Mouse (Mus musculus): ENCODE results near the gene Kank1.
A peak's percentile ranks its signal among the peaks of the same experiment; 100 is the strongest.
"Not testable (repeated sequence)": the region's sequence is repeated elsewhere in the genome, so short reads cannot be mapped to it uniquely, and the experiment has no call there.

Kank1 gene

DNA sequence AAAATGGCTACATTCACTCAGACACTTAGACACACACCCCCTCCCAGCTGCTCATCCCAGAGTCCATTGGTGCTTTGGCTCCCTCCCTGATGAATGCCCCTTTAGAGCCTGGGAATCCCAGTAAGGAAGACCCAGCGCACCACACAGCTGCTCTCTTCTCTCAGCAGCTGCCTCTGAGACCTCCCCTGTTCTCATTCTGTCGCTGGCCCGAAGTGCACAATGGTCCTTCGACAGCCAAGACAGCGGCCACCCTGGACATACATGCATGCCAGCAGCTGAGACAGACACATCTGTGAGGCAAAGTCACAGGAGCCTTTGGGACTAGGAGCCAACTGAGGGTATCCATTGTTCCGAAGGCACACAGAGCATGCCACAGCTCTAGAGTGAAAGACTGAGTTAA lies 203.0 kb downstream of the Kank1 start:
- no peak for DNase-seq (ENCODE audit: low spot score)

DNA sequence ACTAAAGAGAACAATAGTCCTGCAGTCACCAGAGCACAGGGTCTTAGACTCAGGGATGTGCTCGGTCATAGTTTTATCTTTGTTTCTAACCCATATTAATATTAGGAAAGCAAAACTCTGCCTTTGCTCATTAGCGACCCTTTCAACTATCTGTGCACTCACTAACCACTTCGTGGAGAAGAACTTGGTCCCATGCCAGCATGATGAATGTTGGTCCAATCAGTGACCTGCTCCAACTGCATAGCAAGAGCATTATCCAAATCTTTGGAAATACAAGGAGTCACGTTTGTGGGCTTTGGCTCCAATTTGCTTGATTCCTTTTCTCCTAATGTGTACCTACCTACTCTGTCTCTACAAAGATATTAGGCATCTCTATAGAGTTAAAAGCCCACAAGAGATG lies 204.0 kb downstream of the Kank1 start:
- no peak for DNase-seq (ENCODE audit: low spot score)

DNA sequence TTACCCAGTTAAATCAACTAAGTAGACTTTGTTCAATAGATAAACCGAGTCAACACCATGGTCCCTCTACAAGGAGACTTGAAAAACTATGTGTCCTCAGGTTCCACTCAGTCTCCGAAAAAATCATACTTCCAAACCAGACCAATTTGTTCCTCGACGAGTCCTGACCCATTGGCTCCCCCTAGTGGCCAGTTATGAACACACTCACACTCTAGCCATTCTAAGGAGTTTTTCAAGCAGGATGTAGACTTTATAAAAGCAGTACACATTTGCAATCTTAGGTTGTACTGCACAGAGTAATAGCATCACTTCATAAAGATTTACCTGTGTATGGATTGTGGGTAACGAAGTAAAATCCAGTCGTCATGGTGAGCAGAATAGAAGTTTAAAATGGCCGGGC lies 208.3 kb downstream of the Kank1 start:
- peak; percentile 85 for DNase-seq (ENCODE audit: low spot score)

DNA sequence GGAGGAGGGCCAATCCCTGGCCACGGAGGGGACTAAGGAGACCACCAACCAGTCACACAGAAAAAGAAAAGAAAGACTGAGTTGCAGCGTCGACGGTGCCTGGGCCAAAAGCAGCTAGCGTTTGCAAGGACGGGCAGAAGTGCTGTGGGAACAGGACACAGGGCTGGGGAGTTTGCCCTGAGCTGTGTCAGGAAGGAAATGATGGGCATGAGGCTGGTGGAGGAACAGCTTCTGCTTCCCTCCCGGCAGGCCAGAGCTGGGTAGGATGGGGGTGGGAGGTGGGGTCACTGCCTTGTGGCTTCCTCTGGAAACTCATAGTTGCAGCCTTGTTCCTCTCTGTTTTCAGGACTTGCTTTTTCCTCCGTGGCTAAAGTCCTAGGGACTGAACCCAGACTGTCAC lies 209.1 kb downstream of the Kank1 start:
- DNase-seq (ENCODE audit: low spot score) = no peak

DNA sequence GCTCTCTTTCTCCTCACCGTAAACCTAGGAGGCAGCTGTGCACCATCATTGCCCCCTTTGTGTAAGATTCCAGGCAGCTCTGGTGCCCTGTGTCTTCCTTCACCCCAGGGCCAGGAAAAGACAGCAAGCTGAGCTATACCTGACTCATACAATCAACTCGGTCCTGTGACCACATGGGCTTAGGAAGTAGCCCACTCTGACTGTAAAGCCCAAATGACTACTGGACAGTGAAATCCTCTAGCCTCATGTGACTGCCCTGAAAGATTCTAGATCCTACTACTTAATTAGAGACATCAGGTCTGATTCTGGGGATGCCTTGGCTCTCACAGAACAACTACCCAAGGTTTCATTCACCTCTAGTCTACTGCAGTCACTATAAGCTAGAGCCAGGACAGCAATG lies 209.9 kb downstream of the Kank1 start:
- no peak for DNase-seq (ENCODE audit: low spot score)

DNA sequence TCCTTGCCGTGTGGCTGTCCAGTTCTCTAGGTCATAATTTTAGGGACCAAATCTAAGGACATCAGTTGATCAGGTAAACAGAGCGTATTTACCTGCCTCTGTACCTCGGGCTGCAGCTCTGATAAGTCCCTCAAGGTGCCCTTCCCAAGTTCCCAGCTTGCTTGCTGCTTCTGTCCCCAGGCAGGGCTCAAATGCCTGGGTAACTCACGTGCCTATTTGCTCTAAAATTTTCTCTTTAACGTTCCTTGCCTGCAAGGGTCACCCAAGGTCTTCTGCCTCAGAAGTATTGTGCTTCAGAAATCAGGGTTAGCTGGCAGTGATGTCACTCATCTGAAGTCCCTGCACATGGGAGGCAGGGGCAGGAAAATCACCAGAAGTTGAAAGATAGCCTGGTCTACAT lies 210.6 kb downstream of the Kank1 start:
- DNase-seq (ENCODE audit: low spot score) = no peak

DNA sequence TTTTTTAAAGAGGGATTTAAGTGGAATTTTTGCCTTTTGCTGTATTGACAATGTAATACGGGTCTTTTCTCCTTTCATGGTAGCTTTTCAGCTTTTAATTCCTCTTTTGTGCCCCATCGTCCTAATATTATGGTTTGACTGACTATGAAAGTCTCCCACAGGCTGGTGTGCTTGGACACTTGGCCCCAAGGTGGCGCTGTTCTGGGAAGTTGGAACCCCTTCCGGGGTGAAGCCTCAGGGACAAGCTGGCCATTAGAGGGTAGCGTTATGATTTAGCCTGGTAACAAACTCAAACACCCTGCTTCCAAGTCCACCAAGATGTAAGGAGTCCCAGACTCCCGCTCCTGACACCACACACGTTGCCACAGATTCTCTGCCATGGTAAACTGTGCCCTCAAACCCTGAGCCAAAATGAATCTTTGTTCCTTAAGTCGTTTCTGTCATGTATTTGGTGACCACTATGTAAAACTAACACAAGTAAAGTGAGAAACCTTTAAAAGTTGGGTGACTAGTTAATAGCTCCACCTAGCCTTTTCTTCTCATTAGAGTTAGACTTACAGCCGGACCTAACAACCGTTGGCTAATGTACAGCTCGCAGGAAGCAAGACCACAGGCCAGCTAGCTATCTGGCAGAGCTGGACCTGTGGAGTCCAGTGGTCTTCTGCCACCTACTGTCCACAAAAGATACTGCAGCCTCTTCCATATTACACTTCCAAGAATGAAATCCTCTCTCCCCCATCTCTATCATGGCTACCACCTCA lies 214.3 kb downstream of the Kank1 start:
- DNase-seq (ENCODE audit: low spot score) = peak; percentile 73

DNA sequence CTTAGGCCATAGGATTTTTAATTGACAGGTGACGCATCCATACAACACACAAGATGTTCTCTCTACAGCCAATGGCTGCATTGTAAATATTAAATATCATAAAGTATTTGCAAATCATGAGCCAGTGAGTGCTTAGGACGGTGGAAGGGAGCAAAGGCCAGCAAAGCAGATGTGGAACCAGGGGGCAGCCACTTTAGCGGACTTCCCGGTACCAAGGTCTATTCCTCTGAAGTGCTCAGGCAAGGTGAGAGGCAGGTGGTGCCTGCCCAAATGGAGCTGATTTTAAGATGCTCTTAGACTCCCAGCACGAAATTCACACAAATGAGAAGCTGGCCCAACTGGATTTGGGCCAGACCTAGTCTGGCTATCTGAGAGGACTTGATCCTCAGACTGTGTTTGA lies 216.4 kb downstream of the Kank1 start:
- no peak for DNase-seq (ENCODE audit: low spot score)

DNA sequence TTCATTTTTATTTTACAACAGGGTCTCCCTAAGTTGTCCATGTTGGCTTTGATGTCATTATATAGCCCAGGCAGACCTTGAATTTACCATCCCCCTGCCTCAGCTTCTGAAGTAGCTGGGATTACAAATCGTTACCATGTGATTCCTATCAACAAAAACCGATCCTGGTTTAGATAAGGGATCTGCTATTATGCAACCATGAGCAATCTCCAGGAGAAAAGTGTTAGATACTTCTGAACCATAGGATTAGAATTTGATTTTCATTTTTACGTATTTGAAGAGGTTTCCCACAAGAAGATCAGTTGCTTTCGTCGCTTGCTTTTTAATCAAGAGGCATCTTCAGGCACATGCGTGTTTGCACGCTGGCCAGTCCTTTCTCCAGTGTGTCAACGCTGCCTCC lies 224.0 kb downstream of the Kank1 start:
- DNase-seq (ENCODE audit: low spot score) = no peak

DNA sequence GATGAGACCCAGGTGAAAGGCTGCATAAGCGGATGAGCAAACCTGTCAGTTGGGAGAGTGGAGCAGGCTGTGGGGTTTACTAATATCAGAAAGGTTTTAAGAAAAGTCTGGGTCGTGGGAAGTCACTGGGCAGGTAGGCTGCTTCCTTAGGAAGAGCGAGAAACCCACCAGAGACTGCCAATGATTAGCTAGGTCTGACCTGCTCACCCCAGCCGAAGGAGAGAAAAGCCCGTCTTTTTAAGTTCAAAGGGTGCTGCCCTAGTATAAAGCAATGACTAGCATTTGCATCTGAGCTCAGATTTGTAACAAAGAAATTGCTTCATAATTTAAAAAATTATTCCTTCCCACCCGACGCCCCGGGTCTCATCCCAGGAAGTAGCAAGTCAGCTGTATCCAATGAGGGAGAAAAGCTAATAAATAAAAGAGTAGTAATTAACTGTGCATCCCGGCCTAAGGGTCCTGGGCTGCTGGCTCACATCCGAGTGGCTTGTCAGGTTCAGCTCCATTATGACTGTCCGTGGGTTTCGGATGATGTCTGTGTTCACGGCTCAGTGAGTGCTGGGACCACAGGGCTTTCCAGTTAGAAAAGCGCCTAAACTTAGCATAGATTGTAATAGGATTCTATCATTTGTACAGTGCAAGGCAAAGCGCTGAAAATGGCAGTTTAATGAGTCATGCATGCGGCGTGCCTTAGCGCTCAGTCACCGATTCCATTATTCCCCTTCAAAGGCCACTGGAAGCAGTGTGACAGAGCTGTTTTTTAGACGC lies 225.0 kb downstream of the Kank1 start:
- peak; percentile 50 for DNase-seq (ENCODE audit: low spot score)

DNA sequence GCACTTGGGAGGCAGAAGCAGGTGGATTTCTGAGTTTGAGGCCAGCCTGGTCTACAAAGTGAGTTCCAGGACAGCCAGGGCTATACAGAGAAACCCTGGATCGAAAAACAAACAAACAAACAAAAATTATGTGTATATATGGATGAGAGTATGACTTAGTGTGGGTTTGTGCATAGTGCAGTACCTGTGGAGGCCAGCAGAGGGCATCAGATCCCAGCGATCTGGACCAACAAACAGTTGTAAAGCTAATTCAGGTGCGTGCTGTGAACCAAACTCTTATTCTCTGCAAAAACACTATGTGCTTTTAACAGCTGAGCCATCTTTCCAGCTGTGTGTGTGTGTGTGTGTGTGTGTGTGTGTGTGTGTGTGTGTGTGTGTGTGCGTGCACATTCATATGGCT lies 239.0 kb downstream of the Kank1 start:
- DNase-seq (ENCODE audit: low spot score) = not testable (repeated sequence)

DNA sequence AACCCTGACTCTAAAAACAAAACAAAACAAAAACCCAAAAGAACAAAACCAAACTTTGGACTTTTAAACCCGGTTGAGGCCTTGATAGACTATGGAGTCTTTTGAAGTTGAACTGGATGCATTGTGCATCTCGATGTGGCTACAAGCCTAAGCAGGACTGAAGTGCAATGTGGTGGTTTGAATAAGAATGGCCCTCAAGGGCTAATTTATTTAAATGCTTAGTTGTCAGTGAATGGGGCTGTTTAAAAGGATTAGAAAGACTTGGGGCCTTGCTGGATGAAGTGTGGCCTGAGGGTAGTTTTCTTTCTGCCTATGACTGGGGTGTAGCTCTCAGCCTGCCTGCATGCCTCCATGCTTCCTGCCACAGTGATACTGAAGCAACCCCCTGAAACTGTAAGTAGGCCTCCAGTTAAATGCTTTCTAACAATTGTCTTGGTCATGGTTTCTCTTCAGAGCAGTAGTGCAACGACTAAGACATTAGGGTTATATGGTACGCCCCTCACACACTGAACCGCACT lies 242.4 kb downstream of the Kank1 start:
- no peak for DNase-seq (ENCODE audit: low spot score)

DNA sequence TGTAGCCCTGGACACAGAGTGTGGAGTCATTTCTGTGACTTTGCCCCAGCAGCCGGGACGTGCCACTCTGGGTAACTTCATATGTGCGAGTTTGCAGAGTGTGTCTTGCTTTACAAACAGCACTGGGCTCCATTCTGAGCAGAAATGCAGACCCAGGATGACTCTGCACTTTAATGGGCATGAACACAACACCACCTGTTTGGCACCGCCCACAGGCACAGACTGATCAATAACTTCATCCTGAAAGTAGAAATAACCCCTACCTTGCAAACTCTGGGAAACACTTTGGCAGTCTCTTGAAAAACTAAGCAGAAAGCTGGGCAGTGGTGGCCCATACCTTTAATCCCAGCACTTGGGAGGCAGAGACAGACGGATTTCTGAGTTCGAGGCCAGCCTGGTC lies 244.0 kb downstream of the Kank1 start:
- no peak for DNase-seq (ENCODE audit: low spot score)

Measured in retina, embryonic 14.5 days (tissue).